7 mouse cellular contexts compared by ENCODE assay signal in genomic region chr4:117872471-117872886, GRCm38 (mm10). TPM values are rescaled to one million over a fixed set of nuclear protein-coding genes. Genes with fewer than 3 reads are reported as not detected.
DNase-seq lines count a peak whose midpoint lies in the region; ATAC-seq lines count a peak whose summit lies in the region.

Gene Ccdc24, minus strand, starts transcription at chr4:117872557.

- ATAC-seq in midbrain, embryonic 12.5 days (ENCODE audit: low FRiP score, low read depth): peak; percentile 45

- H3K27me3 ChIP-seq in forebrain, embryonic 10.5 days (ENCODE audit: poor library complexity, severe bottlenecking): peaks cover 12% of the 10 kb centered on the region; the same call in 1 of the 2 replicates
- H3K27me3 ChIP-seq in midbrain, embryonic 12.5 days: peaks cover 12% of the 10 kb centered on the region

- peak; percentile 18 for DNase-seq in adrenal gland, postnatal 25 days
- peak; percentile 42 for DNase-seq in forebrain, embryonic 10.5 days (ENCODE audit: extremely low spot score, low spot score)
- DNase-seq in kidney, postnatal 10 days: peak; percentile 57
- no peak for DNase-seq in spleen, adult 12 weeks (ENCODE audit: low spot score)
- DNase-seq in thymus, postnatal 4 days: no peak
- DNase-seq in left cerebral cortex, adult 9 months (ENCODE audit: low spot score in 2 of 2): no peak

- peak within 1 kb of the TSS; percentile 34 for H3K4me3 ChIP-seq in forebrain, embryonic 10.5 days
- H3K4me3 ChIP-seq in midbrain, embryonic 12.5 days: 0 out of 2 replicates have a peak within 1 kb of the TSS, but pooled peaks have one; percentile 3

- peaks cover 47% of the 10 kb centered on the region for H3K4me1 ChIP-seq in forebrain, embryonic 10.5 days
- H3K4me1 ChIP-seq in midbrain, embryonic 12.5 days: peaks cover 18% of the 10 kb centered on the region

- peaks cover 48% of the 10 kb centered on the region for H3K36me3 ChIP-seq in forebrain, embryonic 10.5 days (replicated peaks)
- H3K36me3 ChIP-seq in midbrain, embryonic 12.5 days: peaks cover 44% of the 10 kb centered on the region

- H3K27ac ChIP-seq in forebrain, embryonic 10.5 days: peak within 1 kb of the TSS; percentile 36
- H3K27ac ChIP-seq in midbrain, embryonic 12.5 days (replicated peaks): no peak within 1 kb of the TSS

- peak within 1 kb of the TSS; percentile 41 for H3K4me2 ChIP-seq in midbrain, embryonic 12.5 days (replicated peaks)

- H3K9me3 ChIP-seq in forebrain, embryonic 10.5 days: no peaks in the 10 kb centered on the region
- H3K9me3 ChIP-seq in midbrain, embryonic 12.5 days: no peaks in the 10 kb centered on the region

- H3K9ac ChIP-seq in midbrain, embryonic 12.5 days (replicated peaks): peak within 1 kb of the TSS; percentile 11; the same call in 1 of the 2 replicates

- WGBS in forebrain, embryonic 10.5 days: 10% methylated on average over 14 of the region's 14 CpGs
- WGBS in midbrain, embryonic 12.5 days: 4% methylated on average over 14 of the region's 14 CpGs

RNA-seq across cellular contexts. Expression of gene Ccdc24, which starts in this region (rescaled TPM):
- 0.79 TPM in 1 of 2 replicates, not detected in the other for total RNA-seq in adrenal gland, postnatal 25 days (2021)
- polyA plus RNA-seq in forebrain, embryonic 10.5 days (2016; fragmentation: Nextera tagmentation; extraction: Ambion mirVana): 1.2 TPM in 2 replicates
- 2.2 and 2.4 TPM in 2 replicates for polyA plus RNA-seq in midbrain, embryonic 12.5 days (2016; fragmentation: Nextera tagmentation; extraction: Ambion mirVana)

Comparison
In these comparisons a context has a peak if more than half of its experiments do, and no peak if none do; other contexts are left out.
1. Peak in DNase-seq in adrenal gland, postnatal 25 days; RNA of the gene not detected or under 1 TPM.
2. DNase-seq: peak in forebrain, embryonic 10.5 days (single experiment) and kidney, postnatal 10 days (single experiment); none in spleen, adult 12 weeks (single experiment), thymus, postnatal 4 days (single experiment) and left cerebral cortex, adult 9 months (0 of 2).